Mouse (Mus musculus) heart, embryonic 11.5 days (tissue): ENCODE data around the gene Llph. TPM values are rescaled to one million over a fixed set of nuclear protein-coding genes. Genes with fewer than 3 reads are reported as not detected.

ENCODE experiments used
- ATAC-seq: fragments of 200-750 bp; cut with Nextera tagmentation; replicated peaks from 2 replicates; pipeline ENCODE4 v1.8.0; 2017; ENCODE audit warnings: moderate library complexity; ENCODE audit not compliant: insufficient number of reproducible peaks, low FRiP score, low TSS enrichment
- H3K27ac ChIP-seq: fragments of 300-500 bp; sonication (generic); 2 replicates; pipeline ENCODE4 v1.5.1; 2014; ENCODE audit warnings: mild to moderate bottlenecking, low read depth, low read length
- H3K27me3 ChIP-seq: fragments of 300-500 bp; sonication (generic); 2 replicates; pipeline ENCODE4 v1.6.1; 2014; ENCODE audit warnings: mild to moderate bottlenecking, low read length, mixed read lengths; ENCODE audit not compliant: control insufficient read depth, insufficient read depth
- H3K36me3 ChIP-seq: fragments of 300-500 bp; sonication (generic); 2 replicates; pipeline ENCODE4 v1.6.1; 2014; ENCODE audit warnings: mild to moderate bottlenecking, low read length, moderate library complexity, mixed read lengths; ENCODE audit not compliant: control insufficient read depth, insufficient read depth
- H3K4me1 ChIP-seq: fragments of 300-500 bp; sonication (generic); 2 replicates; pipeline ENCODE4 v1.6.1; 2014; ENCODE audit warnings: low read length; ENCODE audit not compliant: control insufficient read depth, insufficient read depth
- H3K4me2 ChIP-seq: fragments of 300-500 bp; sonication (generic); 2 replicates; pipeline ENCODE4 v1.6.1; 2014; ENCODE audit warnings: mild to moderate bottlenecking, moderate library complexity
- H3K4me3 ChIP-seq: fragments of 300-500 bp; sonication (generic); 2 replicates; pipeline ENCODE4 v1.5.1; 2014; ENCODE audit warnings: low read depth, low read length
- H3K9ac ChIP-seq: fragments of 300-500 bp; sonication (generic); 2 replicates; pipeline ENCODE4 v1.6.1; 2014; ENCODE audit warnings: mild to moderate bottlenecking, low read depth, low read length, moderate library complexity
- H3K9me3 ChIP-seq: fragments of 300-500 bp; sonication (generic); replicated peaks from 2 replicates; pipeline ENCODE4 v1.6.1; 2016; ENCODE audit warnings: low read length; ENCODE audit not compliant: control insufficient read depth
- WGBS: fragments of 180-500 bp; shearing (Covaris S2); extraction: QIAGEN DNeasy Blood & Tissue Kit; methylation state at CpG from one replicate; pipeline ENCODE4 v1.1.7; 2014; ENCODE audit not compliant: insufficient replicate concordance; 5-methylcytosine and 5-hydroxymethylcytosine counted together
- polyA plus RNA-seq: library from polyadenylated mRNA; unstranded; fragments of >200 nt; fragmentation: Nextera tagmentation; extraction: Ambion mirVana; gene quantifications from 2 replicates; pipeline ENCODE4 v1.2.1, GENCODE M21; 2014

Gene Llph
- polyA plus RNA-seq, 1 experiment from 2014 or later: 38.9 TPM

DNA sequence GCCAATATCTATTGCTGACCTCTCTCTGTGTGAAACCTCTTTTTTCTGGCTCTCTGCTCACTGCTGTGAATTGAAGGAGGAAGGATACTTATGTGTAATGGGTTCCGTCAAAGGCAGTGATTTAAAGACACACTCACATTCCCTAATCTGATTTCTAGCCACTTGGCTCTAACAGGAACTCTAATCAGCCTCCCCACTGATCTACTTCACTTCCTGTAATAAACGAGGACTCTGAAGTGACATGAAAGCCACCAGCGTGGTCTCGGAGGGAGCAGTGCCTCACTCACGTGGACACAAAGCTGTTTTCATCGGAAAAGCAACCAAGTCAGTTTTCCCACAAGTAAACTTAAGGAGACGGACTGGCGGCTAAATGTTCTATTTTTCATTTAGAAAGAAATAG is 25.9 kb downstream of the Llph start:
- no peaks in the 10 kb centered on the region for H3K4me1 ChIP-seq
- no peak overlapping the region for H3K9ac ChIP-seq
- no peaks in the 10 kb centered on the region for H3K36me3 ChIP-seq
- no peaks in the 10 kb centered on the region for H3K27me3 ChIP-seq
- H3K27ac ChIP-seq: no peak overlapping the region
- no peak overlapping the region for H3K4me3 ChIP-seq
- 38% methylated on average over 8 of the region's 8 CpGs for WGBS
- ATAC-seq: no peak
- H3K9me3 ChIP-seq: no peaks in the 10 kb centered on the region
- no peak overlapping the region for H3K4me2 ChIP-seq

GRCm38 (mm10) chr10:120257231-120257630 is 30.4 kb downstream of the Llph start:
- ATAC-seq: no peak
- Histone ChIP-seq H3K9me3 (no peaks in the 10 kb centered on the region), H3K27ac (no peak overlapping the region), H3K4me1 (no peaks in the 10 kb centered on the region), H3K27me3 (no peaks in the 10 kb centered on the region), H3K4me2 (no peak overlapping the region), H3K4me3 (no peak overlapping the region), H3K9ac (no peak overlapping the region), H3K36me3 (no peaks in the 10 kb centered on the region)
- 24% methylated on average over 11 of the region's 11 CpGs for WGBS

- H3K4me1 ChIP-seq: peaks cover 10% of the 10 kb centered on the region
- no peak overlapping the region for H3K9ac ChIP-seq
- H3K27me3 ChIP-seq: no peaks in the 10 kb centered on the region
- H3K36me3 ChIP-seq: no peaks in the 10 kb centered on the region
- no peak overlapping the region for H3K4me3 ChIP-seq
- 74% methylated on average over 12 of the region's 12 CpGs for WGBS
- no peak overlapping the region for H3K27ac ChIP-seq
- ATAC-seq: no peak
- H3K4me2 ChIP-seq: no peak overlapping the region
- H3K9me3 ChIP-seq: peaks cover 3% of the 10 kb centered on the region; the same call in 1 of the 2 replicates
Observed at GRCm38 (mm10) chr10:120267790-120268189, 40.9 kb downstream of the Llph start.

GRCm38 (mm10) chr10:120269946-120270345 is 43.1 kb downstream of the Llph start:
- H3K9me3 ChIP-seq: peaks cover 3% of the 10 kb centered on the region; the same call in 1 of the 2 replicates
- peaks cover 10% of the 10 kb centered on the region for H3K4me1 ChIP-seq
- ATAC-seq: no peak
- 94% methylated on average over 13 of the region's 13 CpGs for WGBS
- H3K27me3 ChIP-seq: no peaks in the 10 kb centered on the region
- no peaks in the 10 kb centered on the region for H3K36me3 ChIP-seq
- H3K4me2 ChIP-seq: no peak overlapping the region
- no peak overlapping the region for H3K9ac ChIP-seq
- H3K4me3 ChIP-seq: no peak overlapping the region
- no peak overlapping the region for H3K27ac ChIP-seq

- Histone ChIP-seq H3K4me3 (no peak overlapping the region), H3K9ac (no peak overlapping the region), H3K9me3 (0 out of 2 replicates have a peak, but pooled peaks cover 3% of the 10 kb centered on the region), H3K36me3 (no peaks in the 10 kb centered on the region), H3K27me3 (no peaks in the 10 kb centered on the region), H3K4me2 (no peak overlapping the region), H3K4me1 (peaks cover 10% of the 10 kb centered on the region), H3K27ac (no peak overlapping the region)
- no peak for ATAC-seq
- WGBS: 72% methylated on average over 4 of the region's 4 CpGs
Observed at GRCm38 (mm10) chr10:120270777-120271176, 43.9 kb downstream of the Llph start.

- no peak overlapping the region; the same call in 1 of the 2 replicates for H3K4me2 ChIP-seq
- peaks cover 10% of the 10 kb centered on the region for H3K4me1 ChIP-seq
- H3K27ac ChIP-seq: no peak overlapping the region
- H3K9me3 ChIP-seq: 0 out of 2 replicates have a peak, but pooled peaks cover 3% of the 10 kb centered on the region
- WGBS: 52% methylated on average over 6 of the region's 6 CpGs
- H3K4me3 ChIP-seq: no peak overlapping the region
- ATAC-seq: no peak
- H3K27me3 ChIP-seq: no peaks in the 10 kb centered on the region
- H3K36me3 ChIP-seq: no peaks in the 10 kb centered on the region
- no peak overlapping the region for H3K9ac ChIP-seq
Observed at GRCm38 (mm10) chr10:120271318-120271717, 44.4 kb downstream of the Llph start.

DNA sequence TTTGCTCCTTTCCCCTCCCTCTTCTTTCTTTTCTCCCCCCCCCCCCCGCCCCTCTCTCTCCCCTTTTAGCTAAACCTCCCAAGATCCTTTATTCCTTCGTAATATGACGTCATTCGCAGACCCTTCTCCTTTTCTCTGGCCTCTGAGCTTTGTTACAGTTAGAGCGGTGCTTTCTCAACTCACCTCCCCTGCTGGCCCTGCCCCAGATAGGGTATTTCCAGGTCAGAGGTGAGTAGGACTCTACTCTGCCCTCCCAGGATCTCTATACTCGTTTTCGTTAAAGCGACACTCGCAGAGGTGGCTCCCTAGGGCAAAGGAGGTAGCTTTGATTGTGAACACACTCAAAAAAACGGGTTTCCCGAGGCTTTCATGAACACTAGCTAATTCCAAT is 45.0 kb downstream of the Llph start:
- ATAC-seq: no peak
- Histone ChIP-seq H3K4me3 (peak overlapping the region; percentile 13), H3K36me3 (no peaks in the 10 kb centered on the region), H3K27me3 (no peaks in the 10 kb centered on the region), H3K4me2 (peak overlapping the region; percentile 66), H3K9ac (peak overlapping the region; percentile 60; the same call in 1 of the 2 replicates), H3K27ac (0 out of 2 replicates have a peak overlapping the region, but pooled peaks have one; percentile 46), H3K9me3 (no peaks in the 10 kb centered on the region), H3K4me1 (peaks cover 13% of the 10 kb centered on the region)
- 21% methylated on average over 10 of the region's 11 CpGs for WGBS

DNA sequence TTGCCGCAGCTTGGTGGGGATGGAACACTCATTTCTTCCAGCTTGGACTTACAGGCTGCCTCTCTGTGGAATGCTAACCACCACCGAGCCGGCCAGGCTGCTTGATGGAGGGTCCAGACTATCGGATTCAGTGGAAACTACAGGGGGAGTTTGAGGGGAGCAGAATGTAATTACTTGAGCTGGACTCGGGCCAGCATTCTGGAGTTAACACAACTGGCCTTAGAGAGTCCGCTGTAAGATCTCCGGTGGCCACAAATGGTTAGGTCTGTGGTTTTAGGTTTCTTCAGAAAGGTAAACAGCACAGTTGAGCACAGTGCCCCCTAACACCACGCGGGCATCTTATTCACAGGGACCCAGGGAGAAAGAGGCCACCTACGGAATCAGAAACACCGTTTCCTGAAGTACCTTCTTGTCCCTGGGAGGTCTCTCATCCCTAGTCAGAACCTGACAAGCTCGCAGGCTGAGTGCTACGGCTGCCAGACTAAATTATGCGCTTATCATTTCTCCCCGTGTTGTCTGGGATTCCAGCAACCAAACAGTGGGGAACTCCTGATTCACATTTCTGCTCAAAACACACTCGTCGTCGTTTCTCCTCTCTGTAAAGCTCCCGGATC is 45.5 kb downstream of the Llph start:
- peak overlapping the region; percentile 60; the same call in 1 of the 2 replicates for H3K9ac ChIP-seq
- H3K9me3 ChIP-seq: no peaks in the 10 kb centered on the region
- H3K4me2 ChIP-seq: peak overlapping the region; percentile 66
- peak overlapping the region; percentile 13 for H3K4me3 ChIP-seq
- H3K36me3 ChIP-seq: no peaks in the 10 kb centered on the region
- no peaks in the 10 kb centered on the region for H3K27me3 ChIP-seq
- peaks cover 14% of the 10 kb centered on the region for H3K4me1 ChIP-seq
- no peak; the same call in 1 of the 2 replicates for ATAC-seq
- 10% methylated on average over 19 of the region's 19 CpGs for whole genome bisulfite sequencing
- H3K27ac ChIP-seq: peak overlapping the region; percentile 64

- H3K4me3 ChIP-seq: no peak overlapping the region
- no peak overlapping the region for H3K9ac ChIP-seq
- H3K27me3 ChIP-seq: no peaks in the 10 kb centered on the region
- 81% methylated on average over 7 of the region's 7 CpGs for WGBS
- no peak overlapping the region for H3K27ac ChIP-seq
- no peaks in the 10 kb centered on the region for H3K9me3 ChIP-seq
- ATAC-seq: no peak
- peaks cover 14% of the 10 kb centered on the region for H3K4me1 ChIP-seq
- no peak overlapping the region for H3K4me2 ChIP-seq
- no peaks in the 10 kb centered on the region for H3K36me3 ChIP-seq
Observed at GRCm38 (mm10) chr10:120273335-120273734, 46.5 kb downstream of the Llph start.
